Mouse (Mus musculus): Measurements from ENCODE around the gene Gm28035.

DNA sequence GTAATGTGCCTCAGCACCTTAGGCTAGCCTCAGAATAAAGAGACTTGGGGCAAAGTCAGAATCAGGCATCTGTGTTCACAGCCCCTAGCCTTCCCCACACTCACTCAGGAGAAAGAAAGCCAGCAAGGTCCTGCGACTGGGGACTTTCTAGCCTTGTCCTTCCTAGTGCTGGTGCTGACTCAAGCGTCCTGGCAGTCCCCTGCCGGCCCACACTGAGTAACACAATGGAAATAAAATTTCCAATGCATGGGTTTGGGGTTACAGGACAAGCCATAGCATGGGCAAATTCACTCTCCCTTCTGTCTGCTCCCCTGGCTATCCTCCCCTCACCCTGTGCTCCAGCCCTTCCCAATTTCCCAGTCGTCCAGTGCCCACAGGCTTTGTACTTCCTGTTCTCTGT lies 28.0 kb downstream of the Gm28035 start:
- TF ChIP-seq TCF12 (IDR thresholded peaks at IDR 0.05; ENCODE audit: low read depth, low read length) (0 out of 2 replicates have a peak, but pooled peaks have one; percentile 23), POLR2A (IDR thresholded peaks at IDR 0.05; ENCODE audit: low read depth, low read length) (no peak), MXI1 (IDR thresholded peaks at IDR 0.05; ENCODE audit: low read depth, low read length) (no peak), GABPA (IDR thresholded peaks at IDR 0.05; ENCODE audit: insufficient replicate concordance, low read depth, low read length) (no peak), CTCF (conservative IDR thresholded peaks at IDR 0.05 in 1 of 2, IDR thresholded peaks at IDR 0.05 in 1 of 2; ENCODE audit: low read depth in 2 of 2, low read length in 2 of 2) (peak in 1 of 2 experiments; percentile 30; a peak in 1 of 4 replicates)
